Mouse (Mus musculus): ENCODE measurements around the gene Slc4a5. TPM values are rescaled to one million over a fixed set of nuclear protein-coding genes. Genes with fewer than 3 reads are reported as not detected.

The Slc4a5 gene
- 0.06 and 0.07 TPM in 2 replicates for polyA plus RNA-seq (2015; fragmentation: Nextera tagmentation; extraction: Ambion mirVana)

DNA sequence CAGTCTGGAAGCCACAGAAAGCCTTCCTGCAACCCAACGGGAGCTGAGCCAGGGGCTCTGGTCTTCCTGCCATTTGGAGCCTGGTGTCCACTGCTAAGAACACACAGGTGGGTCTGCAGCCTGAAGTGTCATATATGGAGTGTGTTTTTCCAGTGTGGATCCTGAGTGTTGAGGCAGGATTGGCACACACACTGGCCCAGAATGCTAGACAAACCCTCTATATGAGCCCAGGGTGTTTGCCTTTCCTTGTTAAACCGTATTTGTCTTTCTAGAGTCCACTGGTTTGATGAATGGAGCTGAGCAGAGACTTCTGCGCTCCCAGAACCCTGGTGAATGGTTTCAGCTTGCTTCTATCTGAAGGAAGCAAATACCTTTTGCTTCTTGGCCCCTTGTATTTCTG, at the start of gene Slc4a5:
Gene Slc4a5 (plus strand): TSS at position 15 of the 400 bp plus-strand sequence.
- 75% methylated on average over 3 of the region's 3 CpGs for WGBS

DNA sequence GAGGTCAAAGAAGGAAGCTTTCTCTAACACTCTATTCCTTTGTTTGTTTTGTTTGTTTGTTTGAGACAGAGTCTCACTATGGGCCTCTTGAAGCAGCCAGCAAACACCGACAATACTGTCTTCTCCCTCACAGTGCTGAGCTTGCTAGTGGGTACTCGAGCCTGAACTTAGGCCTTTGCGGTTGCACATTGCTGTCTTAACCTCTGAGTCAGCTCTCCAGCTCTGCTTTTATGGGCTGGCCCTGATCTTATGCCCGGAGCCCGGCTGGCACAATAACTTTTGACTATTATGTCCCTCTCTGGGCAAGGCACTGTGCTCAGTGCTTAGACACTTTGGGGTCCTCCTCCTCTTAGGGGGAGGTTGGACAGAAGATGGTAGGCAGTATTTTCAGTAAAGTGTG, 49.8 kb upstream of the Slc4a5 start:
- no peaks in the 10 kb centered on the region for H3K36me3 ChIP-seq
- no peak for ATAC-seq (ENCODE audit: insufficient number of reproducible peaks, low FRiP score, low TSS enrichment, low read depth)
- H3K4me1 ChIP-seq: peaks cover 25% of the 10 kb centered on the region
- H3K27ac ChIP-seq: no peak overlapping the region
- no peaks in the 10 kb centered on the region for H3K27me3 ChIP-seq
- H3K9me3 ChIP-seq: no peaks in the 10 kb centered on the region
- 75% methylated on average over 5 of the region's 5 CpGs for WGBS
- no peak overlapping the region for H3K4me3 ChIP-seq
- no peak overlapping the region for H3K4me2 ChIP-seq
- H3K9ac ChIP-seq: no peak overlapping the region

More for the DNA sequence above, at the start of gene Slc4a5:
- Histone ChIP-seq H3K4me3 (no peak within 1 kb of the TSS), H3K27me3 (no peaks in the 10 kb centered on the region), H3K4me1 (peaks cover 5% of the 10 kb centered on the region; the same call in 1 of the 2 replicates), H3K36me3 (no peaks in the 10 kb centered on the region), H3K4me2 (no peak within 1 kb of the TSS), H3K9me3 (no peaks in the 10 kb centered on the region), H3K27ac (no peak within 1 kb of the TSS), H3K9ac (no peak within 1 kb of the TSS)
- no peak for ATAC-seq (ENCODE audit: insufficient number of reproducible peaks, low FRiP score, low TSS enrichment, low read depth)

GRCm38 (mm10) chr6:83171063-83171462, 48.6 kb upstream of the Slc4a5 start:
- no peak overlapping the region for H3K4me2 ChIP-seq
- H3K9me3 ChIP-seq: no peaks in the 10 kb centered on the region
- H3K4me1 ChIP-seq: peaks cover 21% of the 10 kb centered on the region
- H3K9ac ChIP-seq: no peak overlapping the region
- no peak overlapping the region for H3K27ac ChIP-seq
- no peaks in the 10 kb centered on the region for H3K27me3 ChIP-seq
- WGBS: 81% methylated on average over 5 of the region's 5 CpGs
- ATAC-seq (ENCODE audit: insufficient number of reproducible peaks, low FRiP score, low TSS enrichment, low read depth): no peak
- no peak overlapping the region for H3K4me3 ChIP-seq
- peaks cover 5% of the 10 kb centered on the region; the same call in 1 of the 2 replicates for H3K36me3 ChIP-seq

DNA sequence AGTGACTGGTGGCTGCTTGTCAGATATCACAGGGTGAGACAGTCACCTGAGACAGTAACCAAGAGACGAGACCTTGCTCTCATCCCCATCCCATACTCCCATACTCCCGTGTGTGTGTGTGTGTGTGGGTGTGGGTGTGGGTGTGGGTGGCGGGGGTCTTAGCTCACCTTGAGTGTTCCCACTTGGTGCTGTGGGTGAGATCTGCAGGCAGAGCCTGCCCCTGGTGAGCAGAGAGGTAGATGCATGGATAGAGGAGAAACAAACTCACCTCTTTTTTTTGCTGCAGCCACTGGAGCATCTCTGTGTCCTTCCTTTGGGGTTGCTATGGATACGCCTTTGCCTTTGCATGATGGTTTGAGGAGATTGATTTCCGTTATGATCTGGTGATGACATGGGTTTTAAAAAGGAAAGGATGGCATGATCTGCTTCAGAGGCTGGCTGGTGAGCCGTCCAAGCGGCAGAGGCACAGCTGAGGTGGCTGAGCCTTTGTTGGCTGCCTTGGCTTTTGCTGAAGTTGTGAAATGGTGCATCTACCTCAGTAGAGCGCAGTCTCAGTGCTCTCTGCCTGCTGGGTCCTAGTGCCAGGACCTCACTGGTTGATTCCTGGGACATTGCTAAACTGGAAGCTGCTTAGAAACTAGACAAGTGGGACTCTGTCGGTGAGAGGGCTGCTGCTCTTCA, 47.2 kb upstream of the Slc4a5 start:
- Histone ChIP-seq H3K4me3 (no peak overlapping the region), H3K4me1 (peaks cover 9% of the 10 kb centered on the region; the same call in 1 of the 2 replicates), H3K9ac (no peak overlapping the region), H3K4me2 (no peak overlapping the region), H3K27ac (no peak overlapping the region), H3K36me3 (peaks cover 13% of the 10 kb centered on the region; the same call in 1 of the 2 replicates), H3K27me3 (no peaks in the 10 kb centered on the region), H3K9me3 (no peaks in the 10 kb centered on the region)
- WGBS: 68% methylated on average over 9 of the region's 9 CpGs
- ATAC-seq (ENCODE audit: insufficient number of reproducible peaks, low FRiP score, low TSS enrichment, low read depth): no peak

DNA sequence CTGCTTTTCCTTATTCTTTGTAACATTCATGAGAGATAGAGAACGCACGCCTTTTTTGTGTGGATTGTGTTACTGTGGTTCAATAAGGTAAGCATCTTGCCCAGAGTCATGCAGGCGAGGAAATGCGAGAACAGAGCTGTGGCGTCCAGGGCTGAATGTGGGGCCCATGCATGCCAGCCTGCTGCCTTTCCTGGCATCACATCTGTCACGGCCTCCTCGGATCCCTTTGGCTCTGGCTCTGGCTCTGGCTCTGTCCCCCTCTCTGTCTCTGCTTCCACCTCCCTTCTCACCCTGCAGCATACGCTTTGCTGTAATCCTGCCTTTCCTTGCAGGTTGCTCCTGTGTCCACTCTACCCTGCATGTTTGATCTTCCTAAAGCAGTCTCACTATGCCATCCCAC, 43.6 kb upstream of the Slc4a5 start:
- H3K9me3 ChIP-seq: no peaks in the 10 kb centered on the region
- no peak for ATAC-seq (ENCODE audit: insufficient number of reproducible peaks, low FRiP score, low TSS enrichment, low read depth)
- H3K27ac ChIP-seq: no peak overlapping the region
- no peak overlapping the region for H3K9ac ChIP-seq
- WGBS: 85% methylated on average over 8 of the region's 8 CpGs
- no peaks in the 10 kb centered on the region for H3K27me3 ChIP-seq
- no peak overlapping the region for H3K4me3 ChIP-seq
- H3K4me1 ChIP-seq: peaks cover 13% of the 10 kb centered on the region
- peaks cover 13% of the 10 kb centered on the region; the same call in 1 of the 2 replicates for H3K36me3 ChIP-seq
- no peak overlapping the region for H3K4me2 ChIP-seq

- peak; percentile 59; the same call in 1 of the 2 replicates for ATAC-seq (ENCODE audit: insufficient number of reproducible peaks, low FRiP score, low TSS enrichment, low read depth)
- Histone ChIP-seq H3K4me3 (peak overlapping the region; percentile 28), H3K4me1 (peaks cover 13% of the 10 kb centered on the region), H3K27me3 (no peaks in the 10 kb centered on the region), H3K27ac (no peak overlapping the region), H3K36me3 (peaks cover 39% of the 10 kb centered on the region), H3K9me3 (no peaks in the 10 kb centered on the region), H3K9ac (peak overlapping the region; percentile 26; the same call in 1 of the 2 replicates), H3K4me2 (peak overlapping the region; percentile 44)
- 26% methylated on average over 12 of the region's 12 CpGs for WGBS
These were observed 40.1 kb upstream of the Slc4a5 start for GRCm38 (mm10) chr6:83179390-83180117.

DNA sequence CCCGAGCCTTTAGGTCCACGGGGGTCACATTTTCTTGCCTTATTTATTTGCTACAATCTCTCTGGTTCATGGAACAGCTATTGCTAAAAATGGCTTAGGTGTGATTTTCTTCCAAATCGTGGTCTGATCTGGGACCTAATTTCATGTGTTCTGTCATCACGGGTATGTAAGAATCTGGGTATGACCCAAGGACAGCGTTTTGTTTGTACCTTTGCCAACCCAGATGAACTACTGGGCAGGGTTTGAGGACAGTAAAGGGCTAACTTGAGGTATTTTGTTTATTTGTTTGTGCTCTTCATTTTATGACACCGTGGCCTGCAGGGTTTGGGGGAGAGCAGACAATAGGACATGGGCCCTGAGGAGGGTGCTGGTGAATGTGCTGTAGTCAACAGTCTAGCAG, 39.0 kb upstream of the Slc4a5 start:
- Histone ChIP-seq H3K4me1 (peaks cover 15% of the 10 kb centered on the region), H3K9me3 (no peaks in the 10 kb centered on the region), H3K4me3 (no peak overlapping the region), H3K27ac (no peak overlapping the region), H3K27me3 (no peaks in the 10 kb centered on the region), H3K4me2 (no peak overlapping the region), H3K36me3 (peaks cover 46% of the 10 kb centered on the region), H3K9ac (no peak overlapping the region)
- WGBS: 73% methylated on average over 6 of the region's 6 CpGs
- ATAC-seq (ENCODE audit: insufficient number of reproducible peaks, low FRiP score, low TSS enrichment, low read depth): no peak

- Histone ChIP-seq H3K4me1 (peaks cover 19% of the 10 kb centered on the region), H3K36me3 (peaks cover 48% of the 10 kb centered on the region), H3K4me2 (no peak overlapping the region), H3K27ac (no peak overlapping the region), H3K9ac (no peak overlapping the region), H3K27me3 (no peaks in the 10 kb centered on the region), H3K4me3 (no peak overlapping the region), H3K9me3 (no peaks in the 10 kb centered on the region)
- no peak for ATAC-seq (ENCODE audit: insufficient number of reproducible peaks, low FRiP score, low TSS enrichment, low read depth)
- 86% methylated on average over 3 of the region's 3 CpGs for WGBS
These were observed 34.7 kb upstream of the Slc4a5 start for GRCm38 (mm10) chr6:83184858-83185435.

- Histone ChIP-seq H3K27me3 (no peaks in the 10 kb centered on the region), H3K4me2 (peak overlapping the region; percentile 38), H3K4me3 (peak overlapping the region; percentile 27), H3K4me1 (peaks cover 17% of the 10 kb centered on the region), H3K9ac (no peak overlapping the region), H3K27ac (no peak overlapping the region), H3K36me3 (peaks cover 60% of the 10 kb centered on the region), H3K9me3 (no peaks in the 10 kb centered on the region)
- WGBS: 14% methylated on average over 25 of the region's 25 CpGs
- ATAC-seq (ENCODE audit: insufficient number of reproducible peaks, low FRiP score, low TSS enrichment, low read depth): peak; percentile 56; the same call in 1 of the 2 replicates
These were observed 33.5 kb upstream of the Slc4a5 start for GRCm38 (mm10) chr6:83185895-83186861.

- Histone ChIP-seq H3K27me3 (no peaks in the 10 kb centered on the region), H3K4me2 (no peak overlapping the region), H3K27ac (0 out of 2 replicates have a peak overlapping the region, but pooled peaks have one; percentile 4), H3K4me3 (no peak overlapping the region), H3K36me3 (peaks cover 68% of the 10 kb centered on the region), H3K9me3 (no peaks in the 10 kb centered on the region), H3K9ac (no peak overlapping the region), H3K4me1 (peaks cover 17% of the 10 kb centered on the region)
- ATAC-seq (ENCODE audit: insufficient number of reproducible peaks, low FRiP score, low TSS enrichment, low read depth): no peak
- 75% methylated on average over 2 of the region's 2 CpGs for WGBS
These were observed 32.7 kb upstream of the Slc4a5 start for GRCm38 (mm10) chr6:83186946-83187345.

DNA sequence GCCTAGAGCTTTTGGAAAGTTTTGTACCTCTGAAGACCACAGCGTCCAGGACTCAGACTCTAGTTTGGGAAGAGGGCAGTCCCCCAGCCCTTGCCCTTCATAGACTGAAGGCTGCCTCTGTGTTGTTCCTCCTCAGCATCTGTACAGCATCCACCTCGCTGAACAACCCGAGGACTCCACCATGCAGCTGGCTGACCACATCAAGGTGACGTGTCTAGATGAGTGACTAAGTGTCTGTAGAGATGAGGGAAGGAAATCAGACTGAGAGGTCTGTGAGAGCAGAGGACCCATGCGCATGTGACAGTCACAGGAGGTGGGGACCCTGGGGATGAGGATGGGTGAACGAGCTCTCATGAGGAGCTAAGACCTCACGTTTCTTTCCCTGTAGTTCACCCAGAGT, 26.1 kb upstream of the Slc4a5 start:
- H3K9ac ChIP-seq: no peak overlapping the region
- H3K27ac ChIP-seq: no peak overlapping the region
- H3K4me1 ChIP-seq: peaks cover 4% of the 10 kb centered on the region; the same call in 1 of the 2 replicates
- 89% methylated on average over 7 of the region's 7 CpGs for WGBS
- H3K36me3 ChIP-seq: peaks cover 98% of the 10 kb centered on the region
- ATAC-seq (ENCODE audit: insufficient number of reproducible peaks, low FRiP score, low TSS enrichment, low read depth): no peak
- no peaks in the 10 kb centered on the region for H3K9me3 ChIP-seq
- no peak overlapping the region for H3K4me2 ChIP-seq
- H3K4me3 ChIP-seq: no peak overlapping the region
- H3K27me3 ChIP-seq: no peaks in the 10 kb centered on the region

Measured in limb, embryonic 15.5 days (tissue).